Mouse (Mus musculus): ENCODE measurements around the gene Ffar1. TPM values are rescaled to one million over a fixed set of nuclear protein-coding genes. Genes with fewer than 3 reads are reported as not detected.

The Ffar1 gene
- polyA plus RNA-seq, 1 experiment from 2014 or later = not detected

GRCm38 (mm10) chr7:30826660-30827059 lies 34.7 kb downstream of the Ffar1 start:
- Histone ChIP-seq H3K9ac (ENCODE audit: low read depth, low read length) (no peak overlapping the region), H3K9me3 (replicated peaks; ENCODE audit: control insufficient read depth, low read length) (no peaks in the 10 kb centered on the region), H3K4me2 (no peak overlapping the region), H3K4me3 (ENCODE audit: low read depth, low read length) (no peak overlapping the region), H3K4me1 (ENCODE audit: control insufficient read depth, insufficient read depth, low read length) (no peaks in the 10 kb centered on the region), H3K27me3 (ENCODE audit: control insufficient read depth, insufficient read depth, low read length) (no peaks in the 10 kb centered on the region), H3K27ac (ENCODE audit: low read depth, low read length) (no peak overlapping the region), H3K36me3 (ENCODE audit: control insufficient read depth, insufficient read depth, low read length) (no peaks in the 10 kb centered on the region)
- no peak for ATAC-seq (replicated peaks; ENCODE audit: insufficient number of reproducible peaks, low FRiP score, low TSS enrichment)
- 78% methylated on average over 10 of the region's 10 CpGs for WGBS (ENCODE audit: insufficient replicate concordance)

- no peaks in the 10 kb centered on the region for H3K4me1 ChIP-seq (ENCODE audit: control insufficient read depth, insufficient read depth, low read length)
- no peaks in the 10 kb centered on the region for H3K27me3 ChIP-seq (ENCODE audit: control insufficient read depth, insufficient read depth, low read length)
- 93% methylated on average over 3 of the region's 3 CpGs for WGBS (ENCODE audit: insufficient replicate concordance)
These were observed 37.1 kb downstream of the Ffar1 start for GRCm38 (mm10) chr7:30824306-30824705.

GRCm38 (mm10) chr7:30823675-30824074 lies 37.7 kb downstream of the Ffar1 start, which contains the start of gene Ffar2:
TSS of gene Ffar2 (minus strand) at chr7:30823775.
- Histone ChIP-seq H3K4me3 (ENCODE audit: low read depth, low read length) (no peak within 1 kb of the TSS), H3K36me3 (ENCODE audit: control insufficient read depth, insufficient read depth, low read length) (no peaks in the 10 kb centered on the region), H3K27ac (ENCODE audit: low read depth, low read length) (no peak within 1 kb of the TSS), H3K4me1 (ENCODE audit: control insufficient read depth, insufficient read depth, low read length) (no peaks in the 10 kb centered on the region), H3K9ac (ENCODE audit: low read depth, low read length) (no peak within 1 kb of the TSS), H3K9me3 (replicated peaks; ENCODE audit: control insufficient read depth, low read length) (no peaks in the 10 kb centered on the region), H3K4me2 (no peak within 1 kb of the TSS), H3K27me3 (ENCODE audit: control insufficient read depth, insufficient read depth, low read length) (no peaks in the 10 kb centered on the region)
- WGBS (ENCODE audit: insufficient replicate concordance) = 86% methylated on average over 18 of the region's 18 CpGs
- ATAC-seq (replicated peaks; ENCODE audit: insufficient number of reproducible peaks, low FRiP score, low TSS enrichment) = no peak

More at GRCm38 (mm10) chr7:30824306-30824705, 37.1 kb downstream of the Ffar1 start:
- H3K36me3 ChIP-seq (ENCODE audit: control insufficient read depth, insufficient read depth, low read length) = no peaks in the 10 kb centered on the region
- H3K27ac ChIP-seq (ENCODE audit: low read depth, low read length) = no peak overlapping the region
- ATAC-seq (replicated peaks; ENCODE audit: insufficient number of reproducible peaks, low FRiP score, low TSS enrichment) = no peak
- no peak overlapping the region for H3K4me2 ChIP-seq
- H3K4me3 ChIP-seq (ENCODE audit: low read depth, low read length) = no peak overlapping the region
- H3K9ac ChIP-seq (ENCODE audit: low read depth, low read length) = no peak overlapping the region
- H3K9me3 ChIP-seq (replicated peaks; ENCODE audit: control insufficient read depth, low read length) = no peaks in the 10 kb centered on the region

GRCm38 (mm10) chr7:30821532-30821931 lies 39.8 kb downstream of the Ffar1 start:
- H3K27me3 ChIP-seq (ENCODE audit: control insufficient read depth, insufficient read depth, low read length) = no peaks in the 10 kb centered on the region
- no peak overlapping the region for H3K4me3 ChIP-seq (ENCODE audit: low read depth, low read length)
- no peaks in the 10 kb centered on the region for H3K9me3 ChIP-seq (replicated peaks; ENCODE audit: control insufficient read depth, low read length)
- H3K4me1 ChIP-seq (ENCODE audit: control insufficient read depth, insufficient read depth, low read length) = no peaks in the 10 kb centered on the region
- no peaks in the 10 kb centered on the region for H3K36me3 ChIP-seq (ENCODE audit: control insufficient read depth, insufficient read depth, low read length)
- no peak overlapping the region for H3K27ac ChIP-seq (ENCODE audit: low read depth, low read length)
- 65% methylated on average over 5 of the region's 5 CpGs for WGBS (ENCODE audit: insufficient replicate concordance)
- no peak overlapping the region for H3K4me2 ChIP-seq
- ATAC-seq (replicated peaks; ENCODE audit: insufficient number of reproducible peaks, low FRiP score, low TSS enrichment) = no peak
- no peak overlapping the region for H3K9ac ChIP-seq (ENCODE audit: low read depth, low read length)

- H3K27ac ChIP-seq (ENCODE audit: low read depth, low read length) = no peak overlapping the region
- H3K4me2 ChIP-seq = no peak overlapping the region
- no peak overlapping the region for H3K4me3 ChIP-seq (ENCODE audit: low read depth, low read length)
- no peak overlapping the region for H3K9ac ChIP-seq (ENCODE audit: low read depth, low read length)
- H3K9me3 ChIP-seq (replicated peaks; ENCODE audit: control insufficient read depth, low read length) = no peaks in the 10 kb centered on the region
- WGBS (ENCODE audit: insufficient replicate concordance) = 58% methylated on average over 7 of the region's 7 CpGs
- no peak for ATAC-seq (replicated peaks; ENCODE audit: insufficient number of reproducible peaks, low FRiP score, low TSS enrichment)
- H3K4me1 ChIP-seq (ENCODE audit: control insufficient read depth, insufficient read depth, low read length) = no peaks in the 10 kb centered on the region
- no peaks in the 10 kb centered on the region for H3K36me3 ChIP-seq (ENCODE audit: control insufficient read depth, insufficient read depth, low read length)
- H3K27me3 ChIP-seq (ENCODE audit: control insufficient read depth, insufficient read depth, low read length) = no peaks in the 10 kb centered on the region
These were observed 40.4 kb downstream of the Ffar1 start for GRCm38 (mm10) chr7:30820854-30821445.

- no peak overlapping the region for H3K4me2 ChIP-seq
- no peaks in the 10 kb centered on the region for H3K36me3 ChIP-seq (ENCODE audit: control insufficient read depth, insufficient read depth, low read length)
- ATAC-seq (replicated peaks; ENCODE audit: insufficient number of reproducible peaks, low FRiP score, low TSS enrichment) = no peak
- no peaks in the 10 kb centered on the region for H3K9me3 ChIP-seq (replicated peaks; ENCODE audit: control insufficient read depth, low read length)
- no peak overlapping the region for H3K27ac ChIP-seq (ENCODE audit: low read depth, low read length)
- H3K4me1 ChIP-seq (ENCODE audit: control insufficient read depth, insufficient read depth, low read length) = no peaks in the 10 kb centered on the region
- WGBS (ENCODE audit: insufficient replicate concordance) = 79% methylated on average over 6 of the region's 6 CpGs
- no peaks in the 10 kb centered on the region for H3K27me3 ChIP-seq (ENCODE audit: control insufficient read depth, insufficient read depth, low read length)
- H3K4me3 ChIP-seq (ENCODE audit: low read depth, low read length) = no peak overlapping the region
- no peak overlapping the region for H3K9ac ChIP-seq (ENCODE audit: low read depth, low read length)
These were observed 41.2 kb downstream of the Ffar1 start for GRCm38 (mm10) chr7:30820131-30820530.

- no peak overlapping the region for H3K4me2 ChIP-seq
- no peaks in the 10 kb centered on the region for H3K27me3 ChIP-seq (ENCODE audit: control insufficient read depth, insufficient read depth, low read length)
- no peaks in the 10 kb centered on the region for H3K36me3 ChIP-seq (ENCODE audit: control insufficient read depth, insufficient read depth, low read length)
- H3K27ac ChIP-seq (ENCODE audit: low read depth, low read length) = no peak overlapping the region
- no peak for ATAC-seq (replicated peaks; ENCODE audit: insufficient number of reproducible peaks, low FRiP score, low TSS enrichment)
- no peak overlapping the region for H3K9ac ChIP-seq (ENCODE audit: low read depth, low read length)
- H3K4me1 ChIP-seq (ENCODE audit: control insufficient read depth, insufficient read depth, low read length) = no peaks in the 10 kb centered on the region
- 71% methylated on average over 6 of the region's 6 CpGs for WGBS (ENCODE audit: insufficient replicate concordance)
- H3K9me3 ChIP-seq (replicated peaks; ENCODE audit: control insufficient read depth, low read length) = no peaks in the 10 kb centered on the region
- no peak overlapping the region for H3K4me3 ChIP-seq (ENCODE audit: low read depth, low read length)
These were observed 49.0 kb downstream of the Ffar1 start for GRCm38 (mm10) chr7:30812291-30812807.

GRCm38 (mm10) chr7:30811757-30812290 lies 49.5 kb downstream of the Ffar1 start:
- H3K4me3 ChIP-seq (ENCODE audit: low read depth, low read length) = no peak overlapping the region
- 47% methylated on average over 9 of the region's 9 CpGs for WGBS (ENCODE audit: insufficient replicate concordance)
- ATAC-seq (replicated peaks; ENCODE audit: insufficient number of reproducible peaks, low FRiP score, low TSS enrichment) = no peak
- no peak overlapping the region for H3K27ac ChIP-seq (ENCODE audit: low read depth, low read length)
- H3K4me2 ChIP-seq = no peak overlapping the region
- no peaks in the 10 kb centered on the region for H3K9me3 ChIP-seq (replicated peaks; ENCODE audit: control insufficient read depth, low read length)
- H3K4me1 ChIP-seq (ENCODE audit: control insufficient read depth, insufficient read depth, low read length) = no peaks in the 10 kb centered on the region
- no peaks in the 10 kb centered on the region for H3K36me3 ChIP-seq (ENCODE audit: control insufficient read depth, insufficient read depth, low read length)
- no peaks in the 10 kb centered on the region for H3K27me3 ChIP-seq (ENCODE audit: control insufficient read depth, insufficient read depth, low read length)
- H3K9ac ChIP-seq (ENCODE audit: low read depth, low read length) = no peak overlapping the region

GRCm38 (mm10) chr7:30810319-30810718 lies 51.0 kb downstream of the Ffar1 start:
- no peak overlapping the region for H3K4me3 ChIP-seq (ENCODE audit: low read depth, low read length)
- no peak overlapping the region for H3K9ac ChIP-seq (ENCODE audit: low read depth, low read length)
- no peak overlapping the region for H3K27ac ChIP-seq (ENCODE audit: low read depth, low read length)
- no peaks in the 10 kb centered on the region for H3K4me1 ChIP-seq (ENCODE audit: control insufficient read depth, insufficient read depth, low read length)
- H3K36me3 ChIP-seq (ENCODE audit: control insufficient read depth, insufficient read depth, low read length) = no peaks in the 10 kb centered on the region
- H3K27me3 ChIP-seq (ENCODE audit: control insufficient read depth, insufficient read depth, low read length) = no peaks in the 10 kb centered on the region
- no peak for ATAC-seq (replicated peaks; ENCODE audit: insufficient number of reproducible peaks, low FRiP score, low TSS enrichment)
- no peak overlapping the region for H3K4me2 ChIP-seq
- WGBS (ENCODE audit: insufficient replicate concordance) = 49% methylated on average over 6 of the region's 6 CpGs
- no peaks in the 10 kb centered on the region for H3K9me3 ChIP-seq (replicated peaks; ENCODE audit: control insufficient read depth, low read length)

Data from heart, embryonic 11.5 days (tissue).